Mouse (Mus musculus) heart, postnatal 0 days (tissue): ENCODE data around the gene Rora. TPM values are rescaled to one million over a fixed set of nuclear protein-coding genes. Genes with fewer than 3 reads are reported as not detected.

Source experiments
- ATAC-seq: fragments of 200-750 bp; cut with Nextera tagmentation; 2 replicates; pipeline ENCODE4 v1.8.0; 2017; ENCODE audit warnings: low read depth, moderate number of reproducible peaks, moderate library complexity; ENCODE audit not compliant: insufficient read depth
- DNase-seq: peaks from one replicate; pipeline ENCODE4 v3.0.0-alpha.2; 2016; ENCODE audit warnings: low spot score
- H3K27ac ChIP-seq: fragments of 300-500 bp; sonication (generic); 2 replicates; pipeline ENCODE4 v1.5.1; 2014; ENCODE audit warnings: low read depth, mild to moderate bottlenecking
- H3K27me3 ChIP-seq: fragments of 300-500 bp; sonication (generic); 2 replicates; pipeline ENCODE4 v1.6.1; 2014; ENCODE audit warnings: low read length, mixed read lengths; ENCODE audit not compliant: control insufficient read depth, insufficient read depth
- H3K36me3 ChIP-seq: fragments of 300-500 bp; sonication (generic); replicated peaks from 2 replicates; pipeline ENCODE4 v1.6.1; 2014; ENCODE audit warnings: low read length, mixed read lengths; ENCODE audit not compliant: control insufficient read depth, insufficient read depth
- H3K4me1 ChIP-seq: fragments of 300-500 bp; sonication (generic); 2 replicates; pipeline ENCODE4 v1.6.1; 2014; ENCODE audit warnings: antibody characterized with exemption; ENCODE audit not compliant: control insufficient read depth, insufficient read depth
- H3K4me2 ChIP-seq: fragments of 300-500 bp; sonication (generic); 2 replicates; pipeline ENCODE4 v1.6.1; 2014; ENCODE audit warnings: low read depth, mild to moderate bottlenecking, low read length, moderate library complexity
- H3K4me3 ChIP-seq: fragments of 300-500 bp; sonication (generic); 2 replicates; pipeline ENCODE4 v1.5.1; 2014; ENCODE audit warnings: low read depth, low read length
- H3K9ac ChIP-seq: fragments of 300-500 bp; sonication (generic); replicated peaks from 2 replicates; pipeline ENCODE4 v1.6.1; 2014; ENCODE audit warnings: low read depth, low read length, mixed read lengths
- H3K9me3 ChIP-seq: fragments of 300-500 bp; sonication (generic); replicated peaks from 2 replicates; pipeline ENCODE4 v1.6.1; 2016; ENCODE audit warnings: low read length; ENCODE audit not compliant: control insufficient read depth
- CTCF ChIP-seq: IDR thresholded peaks from 2 replicates; pipeline ENCODE4 v1.5.1; 2016; ENCODE audit warnings: antibody characterized with exemption, control low read depth, low read depth
- EP300 ChIP-seq: IDR thresholded peaks from 2 replicates; pipeline ENCODE4 v1.6.1; 2016; ENCODE audit warnings: antibody characterized with exemption, low read depth
- WGBS: fragments of 180-500 bp; shearing (Covaris S2); extraction: QIAGEN DNeasy Blood & Tissue Kit; methylation state at CpG from one replicate; pipeline ENCODE4 v1.1.7; 2014; 5-methylcytosine and 5-hydroxymethylcytosine counted together
- polyA plus RNA-seq: library from polyadenylated mRNA; unstranded; fragments of >200 nt; fragmentation: Nextera tagmentation; extraction: Ambion mirVana; gene quantifications from 2 replicates; pipeline ENCODE4 v1.2.1, GENCODE M21; 2015
- total RNA-seq: library from RNA; depleted of rRNA; stranded (reverse); fragments of >200 nt; gene quantifications from 2 replicates; pipeline ENCODE4 v1.2.3, GENCODE M21; 2014; ENCODE audit warnings: low replicate concordance

Gene Rora
- total and polyA plus RNA-seq, 2 experiments from 2014 or later: 7.9 to 9.8 TPM

- ATAC-seq (no peak), DNase-seq (no peak)
- H3K36me3 ChIP-seq: no peaks in the 10 kb centered on the region
- H3K9ac ChIP-seq: no peak overlapping the region
- no peaks in the 10 kb centered on the region for H3K27me3 ChIP-seq
- H3K4me3 ChIP-seq: no peak overlapping the region
- H3K4me2 ChIP-seq: no peak overlapping the region
- H3K4me1 ChIP-seq: peaks cover 10% of the 10 kb centered on the region
- no peaks in the 10 kb centered on the region for H3K9me3 ChIP-seq
- H3K27ac ChIP-seq: no peak overlapping the region
- TF ChIP-seq EP300: no peak
- no peak for TF ChIP-seq CTCF
- WGBS: 80% methylated on average over 8 of the region's 8 CpGs
Observed at GRCm38 (mm10) chr9:69050856-69051255, 397.3 kb downstream of the Rora start.

GRCm38 (mm10) chr9:69051890-69052289, 398.3 kb downstream of the Rora start:
- H3K9ac ChIP-seq: no peak overlapping the region
- ATAC-seq (no peak), DNase-seq (no peak)
- H3K9me3 ChIP-seq: no peaks in the 10 kb centered on the region
- H3K36me3 ChIP-seq: no peaks in the 10 kb centered on the region
- no peak overlapping the region for H3K4me3 ChIP-seq
- no peaks in the 10 kb centered on the region for H3K27me3 ChIP-seq
- TF ChIP-seq CTCF (no peak), EP300 (no peak)
- 89% methylated on average over 5 of the region's 5 CpGs for whole genome bisulfite sequencing
- H3K27ac ChIP-seq: no peak overlapping the region
- H3K4me2 ChIP-seq: no peak overlapping the region
- peaks cover 10% of the 10 kb centered on the region for H3K4me1 ChIP-seq

- no peak overlapping the region for H3K4me2 ChIP-seq
- ATAC-seq: no peak
- H3K9me3 ChIP-seq: no peaks in the 10 kb centered on the region
- no peak overlapping the region for H3K4me3 ChIP-seq
- H3K4me1 ChIP-seq: no peaks in the 10 kb centered on the region
- 87% methylated on average over 5 of the region's 5 CpGs for WGBS
- TF ChIP-seq CTCF (no peak), EP300 (no peak)
- DNase-seq: no peak
- no peaks in the 10 kb centered on the region for H3K27me3 ChIP-seq
- H3K9ac ChIP-seq: no peak overlapping the region
- no peak overlapping the region for H3K27ac ChIP-seq
- no peaks in the 10 kb centered on the region for H3K36me3 ChIP-seq
Observed at GRCm38 (mm10) chr9:69055302-69055701, 401.7 kb downstream of the Rora start.

- no peak overlapping the region for H3K4me3 ChIP-seq
- WGBS: 68% methylated on average over 15 of the region's 15 CpGs
- H3K36me3 ChIP-seq: no peaks in the 10 kb centered on the region
- no peak for TF ChIP-seq CTCF
- no peak for TF ChIP-seq EP300
- H3K4me1 ChIP-seq: no peaks in the 10 kb centered on the region
- H3K4me2 ChIP-seq: no peak overlapping the region
- H3K9me3 ChIP-seq: no peaks in the 10 kb centered on the region
- H3K27me3 ChIP-seq: no peaks in the 10 kb centered on the region
- H3K27ac ChIP-seq: no peak overlapping the region
- H3K9ac ChIP-seq: no peak overlapping the region
- ATAC-seq (no peak), DNase-seq (no peak)
Observed at GRCm38 (mm10) chr9:69071203-69071867, 417.7 kb downstream of the Rora start.

GRCm38 (mm10) chr9:69073271-69073670, 419.7 kb downstream of the Rora start:
- 46% methylated on average over 7 of the region's 7 CpGs for WGBS
- Histone ChIP-seq H3K4me3 (no peak overlapping the region), H3K27ac (no peak overlapping the region), H3K27me3 (no peaks in the 10 kb centered on the region), H3K4me2 (no peak overlapping the region), H3K36me3 (no peaks in the 10 kb centered on the region), H3K9ac (no peak overlapping the region), H3K4me1 (no peaks in the 10 kb centered on the region), H3K9me3 (no peaks in the 10 kb centered on the region)
- no peak for TF ChIP-seq CTCF
- TF ChIP-seq EP300: no peak
- DNase-seq (no peak), ATAC-seq (no peak)
